Mouse (Mus musculus): Measurements from ENCODE around the gene Gm49711.

- TF ChIP-seq GATA1 (IDR thresholded peaks at IDR 0.05; ENCODE audit: low read length) (no peak), TAL1 (IDR thresholded peaks at IDR 0.05; ENCODE audit: low read length) (no peak)
These were observed 101.0 kb downstream of the Gm49711 start for GRCm38 (mm10) chr16:92159114-92159513.

Measured in erythroblast, embryonic 14.5 days (primary cell).